Mouse (Mus musculus): ENCODE measurements at regions not wholly inside any gene's neighbourhood (a gene's known extent, or its start where the extent isn't known, plus 50 kb on each side); places are given as distances from the start of the nearest gene placed in this dataset.

DNA sequence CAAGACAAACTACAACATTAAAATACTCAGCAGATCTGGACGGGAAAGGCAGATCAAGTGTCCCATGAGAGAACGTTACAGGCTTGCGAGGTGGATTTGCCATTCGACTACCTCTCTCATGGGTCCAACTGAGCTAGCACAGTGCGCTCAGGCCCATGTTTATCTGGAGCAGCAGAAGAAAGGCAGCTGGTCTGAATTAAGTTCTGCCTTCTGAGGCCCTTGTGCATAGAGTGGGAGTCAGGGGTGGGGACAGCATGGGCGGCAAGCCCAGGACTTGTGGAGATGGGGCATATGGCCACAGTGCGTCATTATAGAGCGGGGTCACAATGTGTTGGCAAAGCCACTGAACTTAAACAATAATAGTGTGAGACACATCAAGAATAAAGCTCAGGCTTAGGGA is 151.8 kb upstream of the Maf start:
- Histone ChIP-seq H3K4me2 (ENCODE audit: low read length) (no peak overlapping the region), H3K4me1 (ENCODE audit: control insufficient read depth, insufficient read depth, low read length) (no peaks in the 10 kb centered on the region), H3K9ac (replicated peaks; ENCODE audit: low read length) (no peak overlapping the region), H3K27ac (replicated peaks; ENCODE audit: low read depth, low read length) (no peak overlapping the region), H3K27me3 (ENCODE audit: control insufficient read depth, insufficient read depth, low read length) (no peaks in the 10 kb centered on the region), H3K4me3 (replicated peaks; ENCODE audit: low read depth, low read length) (no peak overlapping the region), H3K9me3 (ENCODE audit: control insufficient read depth, low read length) (no peaks in the 10 kb centered on the region), H3K36me3 (ENCODE audit: control insufficient read depth, insufficient read depth, low read length) (no peaks in the 10 kb centered on the region)
- WGBS = 95% methylated on average over 8 of the region's 8 CpGs
- DNase-seq (no peak), ATAC-seq (ENCODE audit: low FRiP score, low TSS enrichment) (no peak)

GRCm38 (mm10) chr8:115856816-115857215 is 149.2 kb upstream of the Maf start:
- Histone ChIP-seq H3K4me2 (ENCODE audit: low read length) (no peak overlapping the region), H3K4me3 (replicated peaks; ENCODE audit: low read depth, low read length) (no peak overlapping the region), H3K9me3 (ENCODE audit: control insufficient read depth, low read length) (no peaks in the 10 kb centered on the region), H3K27ac (replicated peaks; ENCODE audit: low read depth, low read length) (no peak overlapping the region), H3K4me1 (ENCODE audit: control insufficient read depth, insufficient read depth, low read length) (no peaks in the 10 kb centered on the region), H3K36me3 (ENCODE audit: control insufficient read depth, insufficient read depth, low read length) (no peaks in the 10 kb centered on the region), H3K27me3 (ENCODE audit: control insufficient read depth, insufficient read depth, low read length) (no peaks in the 10 kb centered on the region), H3K9ac (replicated peaks; ENCODE audit: low read length) (no peak overlapping the region)
- DNase-seq = no peak
- no peak for ATAC-seq (ENCODE audit: low FRiP score, low TSS enrichment)
- 95% methylated on average over 10 of the region's 10 CpGs for WGBS

DNA sequence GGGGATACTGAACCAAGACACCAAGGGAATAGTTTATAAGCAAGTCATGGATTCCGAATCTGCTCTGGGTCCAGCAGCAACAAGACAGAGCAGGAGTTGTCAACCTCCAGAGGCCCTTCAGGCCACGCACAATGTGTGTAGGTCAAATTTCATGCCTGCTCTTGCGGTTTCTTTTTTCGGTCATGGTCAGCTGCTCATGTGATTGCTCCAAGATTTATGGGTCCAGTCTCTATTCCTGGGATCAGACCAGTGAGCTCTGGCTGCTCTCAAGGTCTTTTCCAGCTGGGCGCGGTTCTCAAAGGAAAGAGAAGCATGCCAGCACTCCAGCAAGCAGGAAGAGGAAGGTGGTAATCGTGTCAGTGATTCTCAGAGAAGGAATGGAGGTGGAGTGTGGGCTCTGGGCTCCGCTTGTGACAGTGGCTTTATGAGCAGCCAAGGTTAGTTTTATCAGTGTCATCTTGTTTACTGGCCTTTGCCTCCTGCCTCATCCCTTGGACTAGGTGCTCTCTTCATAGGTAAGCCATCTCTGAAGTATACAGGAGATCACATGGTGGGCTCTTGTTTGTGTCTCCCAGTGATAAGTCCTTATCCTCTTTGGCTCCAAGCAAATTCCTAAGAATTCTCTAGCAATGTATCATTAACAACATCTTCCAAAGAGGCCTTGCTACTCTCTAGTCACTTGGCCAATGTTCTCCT is 148.5 kb upstream of the Maf start:
- H3K27ac ChIP-seq (replicated peaks; ENCODE audit: low read depth, low read length) = no peak overlapping the region
- WGBS = 94% methylated on average over 8 of the region's 8 CpGs
- no peak overlapping the region for H3K4me3 ChIP-seq (replicated peaks; ENCODE audit: low read depth, low read length)
- ATAC-seq (ENCODE audit: low FRiP score, low TSS enrichment) (no peak), DNase-seq (no peak)
- H3K9ac ChIP-seq (replicated peaks; ENCODE audit: low read length) = no peak overlapping the region
- H3K4me1 ChIP-seq (ENCODE audit: control insufficient read depth, insufficient read depth, low read length) = no peaks in the 10 kb centered on the region
- H3K9me3 ChIP-seq (ENCODE audit: control insufficient read depth, low read length) = no peaks in the 10 kb centered on the region
- H3K4me2 ChIP-seq (ENCODE audit: low read length) = no peak overlapping the region
- no peaks in the 10 kb centered on the region for H3K27me3 ChIP-seq (ENCODE audit: control insufficient read depth, insufficient read depth, low read length)
- no peaks in the 10 kb centered on the region for H3K36me3 ChIP-seq (ENCODE audit: control insufficient read depth, insufficient read depth, low read length)

- no peak for ATAC-seq (ENCODE audit: low FRiP score, low TSS enrichment)
- WGBS = 89% methylated on average over 9 of the region's 9 CpGs
These were observed 146.8 kb upstream of the Maf start for GRCm38 (mm10) chr8:115854209-115854900.

GRCm38 (mm10) chr8:115850552-115850951 is 143.0 kb upstream of the Maf start:
- H3K4me2 ChIP-seq (ENCODE audit: low read length) = no peak overlapping the region
- WGBS = 73% methylated on average over 1 of the region's 1 CpGs
- H3K4me1 ChIP-seq (ENCODE audit: control insufficient read depth, insufficient read depth, low read length) = no peaks in the 10 kb centered on the region
- no peaks in the 10 kb centered on the region for H3K9me3 ChIP-seq (ENCODE audit: control insufficient read depth, low read length)
- H3K9ac ChIP-seq (replicated peaks; ENCODE audit: low read length) = no peak overlapping the region
- no peaks in the 10 kb centered on the region for H3K27me3 ChIP-seq (ENCODE audit: control insufficient read depth, insufficient read depth, low read length)
- DNase-seq (no peak), ATAC-seq (ENCODE audit: low FRiP score, low TSS enrichment) (no peak)
- no peak overlapping the region for H3K27ac ChIP-seq (replicated peaks; ENCODE audit: low read depth, low read length)
- H3K36me3 ChIP-seq (ENCODE audit: control insufficient read depth, insufficient read depth, low read length) = no peaks in the 10 kb centered on the region
- no peak overlapping the region for H3K4me3 ChIP-seq (replicated peaks; ENCODE audit: low read depth, low read length)

More at GRCm38 (mm10) chr8:115854209-115854900, 146.8 kb upstream of the Maf start:
- Histone ChIP-seq H3K4me3 (replicated peaks; ENCODE audit: low read depth, low read length) (no peak overlapping the region), H3K9me3 (ENCODE audit: control insufficient read depth, low read length) (no peaks in the 10 kb centered on the region), H3K4me2 (ENCODE audit: low read length) (no peak overlapping the region), H3K36me3 (ENCODE audit: control insufficient read depth, insufficient read depth, low read length) (no peaks in the 10 kb centered on the region), H3K4me1 (ENCODE audit: control insufficient read depth, insufficient read depth, low read length) (no peaks in the 10 kb centered on the region), H3K27ac (replicated peaks; ENCODE audit: low read depth, low read length) (no peak overlapping the region), H3K9ac (replicated peaks; ENCODE audit: low read length) (no peak overlapping the region), H3K27me3 (ENCODE audit: control insufficient read depth, insufficient read depth, low read length) (no peaks in the 10 kb centered on the region)
- no peak for DNase-seq

GRCm38 (mm10) chr8:115833391-115833790 is 125.8 kb upstream of the Maf start:
- no peaks in the 10 kb centered on the region for H3K4me1 ChIP-seq (ENCODE audit: control insufficient read depth, insufficient read depth, low read length)
- no peak overlapping the region for H3K9ac ChIP-seq (replicated peaks; ENCODE audit: low read length)
- H3K9me3 ChIP-seq (ENCODE audit: control insufficient read depth, low read length) = no peaks in the 10 kb centered on the region
- no peak overlapping the region for H3K4me3 ChIP-seq (replicated peaks; ENCODE audit: low read depth, low read length)
- H3K36me3 ChIP-seq (ENCODE audit: control insufficient read depth, insufficient read depth, low read length) = no peaks in the 10 kb centered on the region
- DNase-seq = no peak
- no peak overlapping the region for H3K27ac ChIP-seq (replicated peaks; ENCODE audit: low read depth, low read length)
- H3K4me2 ChIP-seq (ENCODE audit: low read length) = no peak overlapping the region
- no peak for ATAC-seq (ENCODE audit: low FRiP score, low TSS enrichment)
- no peaks in the 10 kb centered on the region for H3K27me3 ChIP-seq (ENCODE audit: control insufficient read depth, insufficient read depth, low read length)

DNA sequence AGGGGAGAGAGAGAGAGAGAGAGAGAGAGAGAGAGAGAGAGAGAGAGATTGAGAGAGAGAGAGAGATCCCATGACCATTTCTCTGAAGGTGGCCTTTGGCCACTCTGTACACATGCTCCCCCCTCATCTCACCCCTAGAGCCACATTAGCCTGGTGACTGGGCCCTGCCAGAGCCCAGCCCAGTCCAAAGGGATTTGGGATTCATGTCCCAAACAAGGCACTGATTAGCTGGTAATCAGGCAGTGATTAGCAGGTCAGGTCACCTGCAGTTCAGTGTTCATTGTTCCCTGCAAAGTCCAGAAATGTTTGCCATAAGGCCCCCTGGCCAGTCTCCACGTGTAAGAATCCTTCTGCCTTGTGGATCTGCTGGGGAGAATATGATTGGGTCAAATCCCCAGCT is 124.1 kb upstream of the Maf start:
- no peaks in the 10 kb centered on the region for H3K27me3 ChIP-seq (ENCODE audit: control insufficient read depth, insufficient read depth, low read length)
- 16% methylated on average over 1 of the region's 1 CpGs for WGBS
- no peak for ATAC-seq (ENCODE audit: low FRiP score, low TSS enrichment)

GRCm38 (mm10) chr8:115830012-115830662 is 122.5 kb upstream of the Maf start:
- Histone ChIP-seq H3K4me1 (ENCODE audit: control insufficient read depth, insufficient read depth, low read length) (no peaks in the 10 kb centered on the region), H3K27me3 (ENCODE audit: control insufficient read depth, insufficient read depth, low read length) (no peaks in the 10 kb centered on the region), H3K4me2 (ENCODE audit: low read length) (no peak overlapping the region), H3K4me3 (replicated peaks; ENCODE audit: low read depth, low read length) (no peak overlapping the region), H3K27ac (replicated peaks; ENCODE audit: low read depth, low read length) (no peak overlapping the region), H3K9ac (replicated peaks; ENCODE audit: low read length) (no peak overlapping the region), H3K9me3 (ENCODE audit: control insufficient read depth, low read length) (no peaks in the 10 kb centered on the region), H3K36me3 (ENCODE audit: control insufficient read depth, insufficient read depth, low read length) (no peaks in the 10 kb centered on the region)
- WGBS = 74% methylated on average over 4 of the region's 4 CpGs
- ATAC-seq (ENCODE audit: low FRiP score, low TSS enrichment) (no peak), DNase-seq (no peak)

More for the DNA sequence above, 124.1 kb upstream of the Maf start:
- Histone ChIP-seq H3K27ac (replicated peaks; ENCODE audit: low read depth, low read length) (no peak overlapping the region), H3K9me3 (ENCODE audit: control insufficient read depth, low read length) (no peaks in the 10 kb centered on the region), H3K4me2 (ENCODE audit: low read length) (no peak overlapping the region), H3K36me3 (ENCODE audit: control insufficient read depth, insufficient read depth, low read length) (no peaks in the 10 kb centered on the region), H3K9ac (replicated peaks; ENCODE audit: low read length) (no peak overlapping the region), H3K4me1 (ENCODE audit: control insufficient read depth, insufficient read depth, low read length) (no peaks in the 10 kb centered on the region), H3K4me3 (replicated peaks; ENCODE audit: low read depth, low read length) (no peak overlapping the region)
- no peak for DNase-seq

DNA sequence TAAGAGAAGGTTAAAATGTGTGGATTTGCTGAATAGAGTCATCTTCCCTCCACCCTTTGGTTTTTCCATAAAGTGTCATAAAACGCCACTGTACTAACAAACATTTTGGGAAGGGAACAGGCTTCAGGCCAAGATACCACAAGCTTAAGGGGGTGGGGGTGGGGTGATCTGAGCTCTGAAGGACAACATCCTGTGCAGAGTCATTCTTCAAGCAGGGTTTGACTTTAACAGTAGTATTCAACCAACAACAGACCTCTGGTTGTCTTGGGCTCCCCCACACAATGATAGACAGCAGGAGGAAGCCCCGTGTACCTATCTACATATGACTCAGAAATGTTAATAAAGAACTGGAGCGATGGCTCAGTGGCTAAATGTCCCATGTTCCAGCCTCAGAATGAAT is 118.9 kb upstream of the Maf start:
- H3K4me2 ChIP-seq (ENCODE audit: low read length) = no peak overlapping the region
- no peaks in the 10 kb centered on the region for H3K36me3 ChIP-seq (ENCODE audit: control insufficient read depth, insufficient read depth, low read length)
- H3K27ac ChIP-seq (replicated peaks; ENCODE audit: low read depth, low read length) = no peak overlapping the region
- whole genome bisulfite sequencing = 83% methylated on average over 3 of the region's 3 CpGs
- DNase-seq = no peak
- no peak for ATAC-seq (ENCODE audit: low FRiP score, low TSS enrichment)
- no peak overlapping the region for H3K9ac ChIP-seq (replicated peaks; ENCODE audit: low read length)
- H3K4me3 ChIP-seq (replicated peaks; ENCODE audit: low read depth, low read length) = no peak overlapping the region
- no peaks in the 10 kb centered on the region for H3K27me3 ChIP-seq (ENCODE audit: control insufficient read depth, insufficient read depth, low read length)
- H3K9me3 ChIP-seq (ENCODE audit: control insufficient read depth, low read length) = no peaks in the 10 kb centered on the region
- H3K4me1 ChIP-seq (ENCODE audit: control insufficient read depth, insufficient read depth, low read length) = no peaks in the 10 kb centered on the region

All from midbrain, embryonic 14.5 days (tissue).